Mouse (Mus musculus) thymus, adult 18-20 months (tissue): Measurements from ENCODE around the gene Prkg1.

Experiments used
- DNase-seq, 2 experiments: peaks; one replicate each; pipeline ENCODE4 v3.0.0; 2022; ENCODE audit warnings: mixed read lengths in 2 of 2

Gene Prkg1

DNA sequence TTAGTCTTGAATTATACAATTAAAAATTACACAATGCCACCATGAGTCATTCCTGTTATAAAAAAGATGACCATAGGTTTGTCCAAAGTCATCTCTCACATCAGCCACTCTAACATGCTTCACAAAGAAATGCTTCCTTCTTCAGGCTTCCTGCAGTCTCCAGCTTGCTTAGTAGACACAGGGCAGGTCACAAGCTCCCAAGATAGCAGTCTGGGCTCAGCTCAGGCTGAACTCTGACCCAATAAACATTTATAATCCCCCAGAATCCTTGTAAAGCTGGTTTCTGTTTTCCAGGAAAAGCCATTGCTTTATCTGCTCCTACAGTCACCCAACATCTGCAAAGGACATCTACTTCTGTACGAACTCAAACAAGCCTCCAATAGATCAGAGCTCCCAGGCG is 938.7 kb downstream of the Prkg1 start:
- no peak for DNase-seq

DNA sequence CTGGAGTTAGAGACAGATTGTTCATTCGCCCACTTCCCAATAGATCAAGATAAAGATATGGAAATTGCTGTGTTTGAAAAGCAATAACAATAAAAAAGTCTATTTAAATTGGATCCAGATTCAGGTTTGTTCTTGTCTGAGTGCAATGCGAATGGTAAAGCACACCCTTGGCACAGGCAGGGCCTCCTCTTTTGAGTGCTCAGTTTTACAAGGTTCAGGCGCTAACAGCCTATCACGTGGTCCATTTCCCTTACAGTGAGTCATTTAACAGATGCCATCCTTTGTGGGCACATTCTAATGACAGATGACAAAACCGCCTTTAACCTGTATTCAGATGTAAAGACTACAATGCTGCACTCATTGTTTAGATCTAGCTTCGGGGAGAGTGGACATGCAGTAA is 949.2 kb downstream of the Prkg1 start:
- no peak for DNase-seq

DNA sequence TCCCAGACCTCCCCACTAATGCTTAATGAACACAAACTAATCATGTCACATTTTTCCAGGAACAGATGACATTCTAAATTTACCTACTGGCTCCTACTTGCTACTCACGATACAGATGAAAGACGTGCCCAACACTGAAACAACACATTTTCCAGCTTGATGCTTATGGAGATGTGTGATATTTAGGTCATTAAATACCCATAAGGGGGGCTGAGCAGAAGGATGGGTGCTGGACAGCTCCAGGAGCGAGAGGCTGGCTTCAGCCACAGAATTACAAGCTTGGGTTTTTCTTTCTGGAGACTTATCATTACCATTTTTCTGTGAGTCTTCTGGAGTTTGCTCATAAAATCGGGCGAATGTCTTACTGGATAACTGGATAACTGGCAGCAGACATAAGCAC is 958.6 kb downstream of the Prkg1 start:
- DNase-seq, result no peak

DNA sequence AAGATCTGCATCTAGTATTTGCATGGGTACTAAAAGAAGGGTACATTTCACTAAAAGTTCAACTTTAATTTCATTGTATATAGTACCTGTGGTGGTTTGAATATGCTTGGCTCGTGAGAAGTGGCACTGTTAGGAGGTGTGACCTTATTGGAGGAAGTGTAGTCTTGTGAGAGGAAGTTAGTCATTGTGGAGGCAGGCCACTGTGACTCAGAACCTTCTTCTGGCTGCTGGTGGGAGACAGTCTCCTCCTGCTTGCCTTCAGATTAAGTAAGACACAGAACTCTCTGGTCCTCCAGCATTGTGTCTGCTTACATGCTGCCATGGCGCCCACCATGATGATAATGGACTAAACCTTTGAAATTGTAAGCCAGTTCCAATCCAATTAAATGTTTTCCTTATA is 984.0 kb downstream of the Prkg1 start:
- DNase-seq, result no peak

DNA sequence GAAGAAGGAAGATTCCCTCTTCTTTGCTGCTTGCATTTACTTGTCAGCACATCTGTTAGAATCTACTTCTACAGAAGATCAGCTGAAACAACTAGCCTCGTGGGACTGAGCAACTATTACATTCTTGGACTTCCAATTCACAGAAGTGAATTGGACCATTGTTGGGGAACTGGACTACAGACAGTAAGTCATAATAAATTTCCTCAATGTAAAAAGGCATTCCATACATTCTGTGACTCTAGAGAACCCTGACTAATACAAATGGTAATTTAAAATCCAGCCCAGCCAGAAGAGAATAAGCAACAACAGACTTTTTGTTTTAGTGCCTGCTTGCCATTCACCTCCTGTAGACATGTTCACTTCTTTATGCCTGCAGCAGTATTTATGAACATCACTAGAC is 996.5 kb downstream of the Prkg1 start:
- no peak for DNase-seq

DNA sequence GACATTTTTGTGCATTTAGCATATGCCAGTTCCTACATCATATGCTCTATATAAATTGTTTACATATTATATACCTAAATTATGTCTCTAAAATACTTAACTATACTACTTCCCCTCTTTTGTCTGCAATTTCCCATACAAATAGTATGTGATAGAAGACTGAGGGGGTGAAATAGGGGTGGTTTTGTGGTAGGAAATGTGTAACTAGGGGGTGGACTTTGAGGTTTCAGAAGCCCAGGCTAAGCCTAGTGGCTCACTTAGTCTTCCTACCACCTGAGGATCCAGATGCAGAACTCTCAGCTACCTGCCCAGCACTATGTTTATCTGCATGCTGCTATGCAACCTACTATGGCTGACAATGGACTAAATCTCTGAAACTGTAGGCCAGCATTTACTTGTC is 1020.4 kb downstream of the Prkg1 start:
- no peak for DNase-seq

DNA sequence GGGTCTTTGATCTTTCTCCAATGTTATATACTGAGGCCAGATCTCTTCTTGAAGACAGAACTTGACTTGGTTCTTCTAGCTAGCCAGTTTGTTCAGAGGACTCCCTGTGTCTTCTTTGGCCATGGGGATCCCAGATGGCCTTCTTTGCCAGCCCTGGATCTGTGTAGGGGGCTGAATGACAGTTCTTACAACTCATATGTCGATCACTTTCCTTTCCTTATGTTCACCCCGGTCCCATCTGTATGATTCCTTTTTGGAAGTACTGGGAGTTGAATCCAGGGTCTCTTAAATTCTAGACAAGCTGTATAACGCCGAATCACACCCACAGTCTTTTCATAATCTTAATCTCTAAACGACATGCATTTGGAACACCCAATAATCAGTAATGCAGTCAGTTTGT is 1065.7 kb downstream of the Prkg1 start:
- DNase-seq, result no peak

DNA sequence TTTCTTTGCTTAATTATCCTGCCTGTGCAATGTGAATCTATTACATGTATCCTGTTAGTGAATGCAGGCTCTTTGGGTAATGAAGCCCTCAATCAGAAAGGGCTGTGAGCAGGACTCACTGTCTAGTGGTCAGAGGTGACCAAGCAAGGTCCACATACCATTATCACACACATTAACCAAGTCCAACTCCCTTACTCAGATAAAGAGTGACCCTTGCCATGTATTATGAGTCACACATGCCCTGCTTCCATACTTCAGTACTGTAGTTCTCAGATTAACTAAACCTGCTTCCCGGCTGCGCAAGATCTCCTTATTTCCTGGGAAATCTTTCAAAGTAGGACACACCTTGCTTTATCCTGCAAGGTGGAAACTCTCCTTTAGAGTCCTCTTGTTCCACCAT is 1073.6 kb downstream of the Prkg1 start:
- DNase-seq, result no peak

DNA sequence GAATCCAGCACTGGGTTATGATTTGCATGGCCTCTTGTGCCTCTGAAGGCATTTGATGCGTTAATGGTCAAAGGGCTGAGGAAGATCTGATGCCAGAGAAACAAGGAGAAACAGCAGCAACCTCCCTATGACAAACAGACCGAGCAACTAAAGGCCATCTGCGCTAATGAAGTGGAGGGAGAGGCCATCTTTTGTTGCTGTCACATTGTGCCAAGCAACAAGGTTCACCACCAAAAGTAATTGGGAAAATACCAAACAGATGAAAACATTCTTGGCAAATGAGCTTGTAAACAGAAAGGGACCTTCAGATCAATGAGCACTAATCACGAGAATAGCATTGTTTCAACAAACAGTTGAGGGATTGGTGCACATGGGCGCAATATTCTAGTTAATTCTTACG is 1074.1 kb downstream of the Prkg1 start:
- DNase-seq, result no peak

DNA sequence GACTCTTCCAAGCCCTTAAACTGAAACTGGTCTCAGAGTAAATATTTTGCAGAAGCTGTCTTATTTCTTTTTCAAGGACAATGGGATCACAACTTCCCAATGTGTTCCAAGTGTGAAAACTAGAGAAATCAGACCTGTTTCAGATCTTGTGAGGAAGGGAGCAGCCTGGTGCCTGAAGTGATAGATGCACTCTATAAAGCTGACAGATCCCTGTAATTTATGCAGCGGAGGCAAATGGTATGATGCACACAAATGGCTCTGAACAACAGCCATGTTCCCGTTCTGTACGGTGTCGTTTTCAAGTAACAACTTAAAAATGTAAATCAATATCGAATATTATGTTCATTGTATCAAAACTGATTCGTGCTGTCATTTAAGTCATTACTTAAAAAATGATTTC is 1076.9 kb downstream of the Prkg1 start:
- no peak for DNase-seq

DNA sequence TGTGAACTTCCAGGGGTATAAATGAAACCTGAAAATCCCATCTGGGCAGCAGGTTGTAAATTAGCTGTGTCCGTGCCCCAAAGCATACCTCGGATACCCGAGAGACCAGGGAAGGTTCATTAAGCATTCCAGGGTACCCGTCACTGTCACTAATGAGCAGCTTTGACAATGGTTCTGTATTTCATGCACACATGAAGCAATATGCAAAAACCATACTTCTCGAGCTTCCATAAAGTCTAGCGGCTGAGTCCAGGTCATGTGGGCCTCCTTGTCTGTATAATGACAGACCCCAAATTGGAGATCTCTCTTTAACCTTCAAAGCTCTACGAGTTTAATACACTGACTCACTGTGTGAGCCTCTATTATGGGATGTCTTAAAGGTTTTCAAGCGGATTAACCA is 1088.5 kb downstream of the Prkg1 start:
- no peak for DNase-seq

DNA sequence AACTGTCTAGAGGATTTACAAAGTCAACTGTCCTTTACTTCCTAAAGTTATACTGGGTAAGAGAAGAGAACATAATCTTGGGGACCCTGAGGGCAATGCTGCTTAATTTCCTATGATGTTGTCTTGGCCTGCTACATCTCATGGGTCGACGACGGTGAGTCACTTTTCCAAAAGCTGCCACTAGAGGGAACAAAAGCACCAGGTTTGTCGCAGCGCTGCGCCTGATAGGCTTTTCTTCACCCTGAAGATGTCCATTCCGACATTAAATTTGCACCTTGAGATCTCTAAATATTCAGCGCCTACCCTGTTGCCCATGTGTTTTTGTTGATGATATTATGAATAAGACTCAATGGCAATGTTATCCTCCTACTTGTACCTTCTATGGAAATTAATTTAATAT is 1100.6 kb downstream of the Prkg1 start:
- DNase-seq, result no peak

DNA sequence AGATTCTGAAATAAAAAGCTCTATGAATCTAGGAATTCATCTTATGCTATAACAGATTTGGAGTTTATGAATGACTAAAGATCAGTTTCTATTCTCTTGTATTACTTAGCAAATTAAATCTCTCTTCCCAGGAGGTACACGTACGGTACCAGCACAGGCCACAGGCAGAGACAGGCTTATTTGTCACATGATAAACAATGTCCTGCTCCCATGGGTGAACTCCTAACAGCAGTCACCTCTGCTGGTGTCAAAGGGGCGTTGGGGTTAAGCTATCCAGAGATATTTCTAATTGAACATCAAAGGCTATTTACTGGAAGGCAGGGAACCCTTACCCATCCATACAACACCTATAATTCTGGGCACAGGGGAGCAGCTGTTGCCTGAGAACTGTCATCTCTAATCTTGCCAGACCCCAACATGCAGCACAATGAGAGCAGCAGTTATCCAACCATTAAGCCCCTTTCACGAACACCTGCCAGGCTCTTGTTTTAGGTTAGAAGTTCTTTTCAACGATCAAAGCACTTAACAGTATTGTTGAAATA is 1122.1 kb downstream of the Prkg1 start:
- DNase-seq, result no peak

DNA sequence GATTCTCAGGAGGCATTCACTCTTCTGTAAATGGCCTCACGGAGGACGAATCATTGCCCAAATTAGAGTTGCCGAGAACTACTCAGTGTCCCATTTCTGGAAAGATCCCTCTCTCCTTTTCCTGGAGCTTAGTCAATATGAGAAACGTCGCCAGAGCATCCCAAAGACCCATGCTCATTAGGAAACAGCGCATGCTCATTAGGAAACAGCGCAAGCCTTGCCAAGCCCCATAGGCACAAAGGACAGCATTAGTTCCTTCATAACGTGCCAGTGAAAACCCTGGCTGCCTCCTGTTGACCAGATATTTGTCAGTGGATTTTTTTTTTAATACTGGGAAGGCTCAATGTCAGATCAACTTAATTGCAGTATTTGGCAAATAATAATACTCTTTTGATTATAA is 1127.4 kb downstream of the Prkg1 start:
- DNase-seq, result no peak

DNA sequence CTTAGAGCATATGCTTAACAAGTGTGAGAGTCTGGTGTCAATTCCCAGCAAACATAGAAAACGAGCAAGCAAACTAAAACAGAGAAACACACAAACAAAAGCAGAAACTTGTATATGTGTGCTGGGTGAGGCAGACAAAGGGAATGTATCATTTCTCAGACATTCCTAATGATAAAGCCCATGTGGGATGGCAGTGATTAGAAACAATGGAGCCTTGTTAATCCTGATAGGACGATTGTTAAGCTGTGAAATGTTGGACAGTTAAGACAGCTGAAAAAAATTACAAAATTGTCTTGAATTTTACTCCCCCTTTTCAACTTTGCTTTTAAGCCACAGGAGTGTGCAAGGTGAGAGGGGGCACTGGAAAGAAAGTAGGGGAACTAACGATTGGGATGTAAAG is 1133.8 kb downstream of the Prkg1 start:
- DNase-seq, result no peak

DNA sequence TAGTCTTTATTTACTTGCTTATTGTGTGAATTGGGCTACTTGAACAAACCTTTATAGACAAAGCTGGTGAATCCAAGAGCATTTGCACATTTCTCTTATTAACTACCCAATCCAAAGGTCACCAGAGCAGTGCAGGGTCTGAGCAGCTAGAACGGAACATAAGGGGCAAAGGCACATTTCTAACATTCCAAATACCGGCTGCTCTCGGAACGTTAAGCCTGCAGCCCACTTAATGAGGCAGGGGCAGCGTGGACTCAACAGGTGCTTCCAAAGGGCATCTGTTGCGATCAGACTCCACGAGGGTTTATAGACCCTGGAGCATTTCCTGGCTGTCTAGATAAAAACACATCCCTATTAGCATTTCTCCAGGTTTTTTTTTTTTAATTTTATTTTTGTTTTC is 1138.8 kb downstream of the Prkg1 start:
- no peak for DNase-seq

DNA sequence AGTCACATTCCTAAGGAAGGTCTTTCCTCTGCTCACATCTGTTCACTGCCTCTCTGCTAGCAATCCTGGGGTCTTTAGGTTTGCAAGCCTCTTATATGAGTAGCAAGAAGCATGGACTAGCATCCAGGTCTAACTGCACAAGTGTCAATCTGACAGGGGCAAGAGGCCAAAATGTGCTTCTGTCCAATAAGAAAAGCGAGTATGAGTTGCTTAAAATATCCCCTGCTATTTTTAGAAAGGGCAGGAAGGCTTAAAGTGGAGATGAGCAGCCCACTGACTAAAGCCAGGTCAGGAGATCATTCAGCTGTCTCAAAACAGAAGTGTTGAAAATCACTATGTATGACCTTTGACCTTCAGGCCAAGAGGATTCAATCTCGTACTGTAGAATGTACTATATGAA is 1139.4 kb downstream of the Prkg1 start:
- no peak for DNase-seq

DNA sequence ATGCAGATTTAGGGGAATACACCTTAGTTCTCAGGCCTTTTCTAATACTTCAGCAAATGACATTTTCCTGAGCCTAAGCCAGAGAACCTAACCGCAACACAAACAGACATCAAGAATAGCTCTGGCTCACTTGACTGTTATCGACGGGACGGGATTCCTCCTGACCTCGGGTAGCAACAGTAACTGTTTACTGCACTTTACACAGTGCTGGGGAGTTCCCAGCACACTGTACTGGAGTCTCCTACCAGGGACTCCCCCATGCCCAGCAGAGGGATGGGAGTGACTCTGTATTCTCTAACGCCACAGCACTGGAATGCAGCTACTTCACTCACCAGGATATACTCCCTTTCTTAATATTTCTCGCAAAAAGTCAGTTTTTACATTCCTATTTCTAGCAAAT is 1141.2 kb downstream of the Prkg1 start:
- no peak for DNase-seq

DNA sequence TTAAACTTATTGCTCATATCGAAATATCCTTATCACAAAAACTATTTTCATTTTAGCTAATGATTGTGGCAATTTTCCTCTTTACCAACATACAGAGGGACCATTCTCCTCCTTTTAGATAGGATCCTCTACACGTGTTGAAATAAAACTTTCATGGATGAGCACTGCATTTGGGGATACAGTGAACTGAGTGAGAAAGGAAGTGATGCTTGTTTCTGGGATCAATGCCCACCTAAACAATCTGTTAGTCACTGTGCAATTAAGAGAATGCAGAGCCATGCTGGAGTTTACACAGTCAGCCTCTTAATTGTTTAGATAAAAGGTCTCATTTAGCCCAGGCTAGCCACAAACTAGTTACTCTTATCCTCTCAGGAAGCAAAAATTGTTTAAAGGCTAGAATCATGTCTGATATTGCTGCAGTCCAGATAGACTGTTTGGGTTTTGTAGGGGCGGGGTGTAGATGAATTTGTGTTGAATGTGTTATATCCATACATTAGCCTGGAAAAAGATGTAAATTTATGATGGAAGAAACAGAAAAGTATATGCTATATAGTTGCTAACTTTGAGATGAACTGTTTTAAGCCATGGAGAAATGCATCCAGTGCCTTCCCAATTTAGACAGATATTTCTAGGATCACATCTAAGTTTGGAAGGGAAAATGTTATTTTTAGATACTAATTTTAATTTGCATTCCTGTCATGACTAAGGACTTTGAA is 1151.5 kb downstream of the Prkg1 start:
- no peak for DNase-seq

DNA sequence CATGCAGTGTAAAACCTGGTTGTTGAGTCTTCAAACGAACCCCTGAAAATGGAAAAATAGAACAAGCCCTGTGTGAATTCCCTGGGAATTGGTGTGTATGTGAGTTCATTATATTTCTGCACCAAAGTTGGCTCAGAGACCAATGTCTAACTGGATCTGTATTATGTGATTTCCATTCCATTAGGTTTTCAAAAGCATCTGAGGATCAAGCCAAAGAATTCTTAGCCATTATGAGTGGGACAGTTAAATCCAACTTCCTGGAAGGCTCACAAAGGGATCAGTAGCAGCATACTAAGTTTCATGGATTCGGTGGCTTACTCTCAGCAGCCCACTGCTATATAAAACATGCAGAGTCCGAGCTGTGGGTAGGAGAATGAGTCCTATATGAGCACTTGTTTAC is 1178.5 kb downstream of the Prkg1 start:
- DNase-seq, result no peak

DNA sequence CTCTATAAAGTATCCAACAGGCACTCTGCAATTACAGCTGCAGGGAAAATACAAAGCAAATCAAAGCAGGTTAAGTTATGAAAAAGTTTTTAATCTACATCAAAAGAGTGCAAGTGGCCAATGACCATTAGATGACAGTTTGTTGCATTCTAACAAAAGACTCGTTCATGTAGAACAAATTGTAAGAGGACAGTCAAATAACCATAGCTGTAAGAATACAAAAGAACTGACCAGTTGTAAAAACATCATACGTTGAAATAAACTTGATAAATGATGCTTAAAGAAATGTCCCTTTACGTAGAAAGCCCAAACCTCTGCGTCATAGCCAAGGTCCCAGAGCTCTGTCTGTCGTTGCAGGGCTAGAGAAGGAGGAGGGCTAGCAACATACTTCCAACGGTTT is 1200.3 kb downstream of the Prkg1 start:
- no peak for DNase-seq

DNA sequence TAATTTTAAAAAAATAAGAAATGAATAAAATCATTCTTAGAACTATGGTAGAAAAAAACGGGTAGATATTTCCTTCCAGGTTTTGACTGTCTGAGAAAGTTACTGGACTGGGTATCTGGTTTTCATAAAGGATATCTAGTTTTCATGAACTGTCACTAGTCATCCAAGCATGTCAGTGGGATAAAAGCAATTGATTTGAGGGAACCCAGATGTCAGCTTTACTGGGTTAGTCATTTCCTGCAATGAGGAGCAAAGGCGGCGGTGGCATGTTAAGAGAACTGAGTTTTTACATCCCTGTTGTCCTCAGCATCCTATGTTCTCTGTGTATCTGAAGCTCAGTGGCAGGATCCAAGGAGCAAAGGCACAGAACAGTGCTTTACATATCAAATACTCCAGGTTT is 1201.0 kb downstream of the Prkg1 start:
- no peak for DNase-seq

DNA sequence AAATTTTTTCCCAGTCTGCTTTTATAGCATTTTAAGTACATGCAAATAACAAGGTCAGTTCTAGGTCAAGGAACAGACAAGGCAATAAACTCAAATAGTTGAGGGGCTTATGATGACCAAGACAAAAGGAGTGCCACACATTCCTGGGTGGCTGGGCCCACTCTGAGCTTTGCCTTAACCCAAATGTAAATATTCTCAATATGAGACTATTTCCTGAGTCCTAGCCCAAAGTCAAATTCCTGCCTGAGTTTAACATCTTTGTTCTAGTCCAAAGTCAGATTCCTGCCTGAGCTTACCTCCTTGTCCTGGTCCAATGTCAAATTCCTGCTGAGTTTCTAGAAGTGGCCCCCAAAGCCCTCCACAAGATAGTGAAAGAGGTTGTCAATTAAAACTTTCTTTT is 1206.8 kb downstream of the Prkg1 start:
- no peak for DNase-seq

DNA sequence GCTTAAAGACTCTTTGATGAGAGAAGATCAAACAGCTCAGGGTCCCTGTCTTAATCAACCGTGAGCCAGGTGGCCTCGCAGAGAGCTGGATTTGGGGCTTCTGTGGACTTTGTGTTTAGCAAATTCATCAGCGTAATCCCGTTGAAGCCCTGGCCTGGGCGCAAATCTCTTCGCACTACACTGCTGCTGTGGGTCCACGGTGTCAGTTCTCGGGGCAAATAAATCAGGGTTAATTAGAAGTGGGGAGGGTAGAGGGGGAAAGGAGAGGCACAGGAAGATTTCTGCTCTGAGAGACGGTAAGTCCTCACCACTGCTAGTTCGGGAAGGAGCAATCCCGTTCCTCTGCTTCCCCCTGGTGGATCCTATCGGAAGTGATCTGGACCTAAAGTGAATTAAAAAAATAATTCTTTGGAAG is 1210.4 kb downstream of the Prkg1 start:
- peak in 1 of 2 experiments; percentile 6 for DNase-seq

DNA sequence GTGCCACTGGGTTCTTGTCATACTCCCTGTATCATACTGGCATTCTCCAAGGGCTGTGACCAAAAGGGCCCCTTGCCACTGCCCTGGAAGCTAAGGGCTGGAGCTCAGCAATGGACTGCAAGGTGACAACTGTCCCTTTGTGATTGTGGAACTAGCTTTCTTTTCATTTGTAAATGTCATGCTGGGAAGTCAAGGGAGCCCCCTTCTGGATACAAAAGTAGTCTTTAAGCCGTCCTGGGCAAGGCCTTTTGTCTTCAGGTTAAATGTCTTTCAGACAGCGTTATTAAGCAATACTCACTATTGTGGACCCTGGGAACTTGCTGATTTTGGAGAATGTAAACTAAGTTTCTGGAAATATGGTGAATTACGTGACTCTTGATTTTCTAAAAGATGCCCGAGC is 1211.1 kb downstream of the Prkg1 start:
- DNase-seq, result no peak
